Mouse (Mus musculus) MEL (cell line): ENCODE measurements around the gene Hoxa5. TPM values are rescaled to one million over a fixed set of nuclear protein-coding genes. Genes with fewer than 3 reads are reported as not detected.

Experiments used
- DNase-seq: peaks from one replicate; pipeline ENCODE4 v3.0.0; 2011; ENCODE audit warnings: low read depth, low spot score
- H3K27ac ChIP-seq: 2 replicates; pipeline ENCODE4 v1.5.1; 2012; ENCODE audit warnings: low read depth, mild to moderate bottlenecking, control low read depth, low read length, moderate library complexity; ENCODE audit not compliant: control insufficient read depth
- H3K27me3 ChIP-seq, 2 experiments: fragments of 150-350 bp in 1 of 2; sonication (generic) in 1 of 2; 2 replicates each; pipeline ENCODE4 v1.6.1; 2012; ENCODE audit warnings: low read length in 2 of 2, mild to moderate bottlenecking in 2 of 2, improper control_type of control experiment in 1 of 2, moderate library complexity in 1 of 2; ENCODE audit not compliant: insufficient read depth in 2 of 2, control insufficient read depth in 1 of 2
- H3K36me3 ChIP-seq, 2 experiments: 2 replicates each; pipeline ENCODE4 v1.6.1; 2012 to 2014; ENCODE audit warnings: low read length in 2 of 2, improper control_type of control experiment in 1 of 2, inconsistent platforms in 1 of 2, mild to moderate bottlenecking in 1 of 2; ENCODE audit not compliant: insufficient read depth in 2 of 2, control insufficient read depth in 1 of 2
- H3K4me1 ChIP-seq, 2 experiments: fragments of 150-350 bp in 1 of 2; sonication (generic) in 1 of 2; 2 replicates each; pipeline ENCODE4 v1.6.1; 2012; ENCODE audit warnings: low read length in 2 of 2, improper control_type of control experiment in 1 of 2, mild to moderate bottlenecking in 1 of 2; ENCODE audit not compliant: insufficient read depth in 2 of 2, control insufficient read depth in 1 of 2
- H3K4me3 ChIP-seq, 2 experiments: fragments of 150-350 bp in 1 of 2; sonication (generic) in 1 of 2; 2 replicates each; pipeline ENCODE4 v1.5.1; 2012; ENCODE audit warnings: low read depth in 2 of 2, low read length in 2 of 2, mild to moderate bottlenecking in 2 of 2, moderate library complexity in 2 of 2, control low read depth in 1 of 2, improper control_type of control experiment in 1 of 2; ENCODE audit not compliant: control insufficient read depth in 1 of 2, insufficient read depth in 1 of 2
- H3K79me2 ChIP-seq: 2 replicates; pipeline ENCODE4 v1.6.1; 2012; ENCODE audit warnings: mild to moderate bottlenecking, low read length, moderate library complexity; ENCODE audit not compliant: control insufficient read depth, poor library complexity, insufficient read depth
- H3K9ac ChIP-seq: 2 replicates; pipeline ENCODE4 v1.6.1; 2012; ENCODE audit warnings: low read depth, mild to moderate bottlenecking, control low read depth, low read length, moderate library complexity; ENCODE audit not compliant: control insufficient read depth, poor library complexity, severe bottlenecking
- H3K9me3 ChIP-seq: fragments of 150-350 bp; sonication (generic); replicated peaks from 2 replicates; pipeline ENCODE4 v1.6.1; 2012; ENCODE audit warnings: mild to moderate bottlenecking, low read length, improper control_type of control experiment, moderate library complexity; ENCODE audit not compliant: insufficient read depth
- CHD1 ChIP-seq: IDR thresholded peaks from 2 replicates; pipeline ENCODE4 v1.6.1; 2012; ENCODE audit warnings: low read depth, mild to moderate bottlenecking, inconsistent platforms, low read length, improper control_type of control experiment
- CHD2 ChIP-seq: IDR thresholded peaks from 2 replicates; pipeline ENCODE4 v1.6.1; 2011; ENCODE audit warnings: low read length, improper control_type of control experiment
- CTCF ChIP-seq, 3 experiments: IDR thresholded peaks in 2 of 3; conservative IDR thresholded peaks in 1 of 3; 2 replicates each; pipeline ENCODE4 v1.5.1; 2011 to 2012; ENCODE audit warnings: low read length in 3 of 3, low read depth in 2 of 3, mild to moderate bottlenecking in 2 of 3, improper control_type of control experiment in 1 of 3, inconsistent platforms in 1 of 3, mixed read lengths in 1 of 3, moderate library complexity in 1 of 3; ENCODE audit not compliant: control insufficient read depth in 1 of 3, insufficient read depth in 1 of 3, poor library complexity in 1 of 3, severe bottlenecking in 1 of 3
- ELF1 ChIP-seq: IDR thresholded peaks from 2 replicates; pipeline ENCODE4 v1.6.1; 2014; ENCODE audit warnings: low read depth, mild to moderate bottlenecking, inconsistent platforms, low read length, improper control_type of control experiment, moderate library complexity
- EP300 ChIP-seq, 2 experiments: IDR thresholded peaks; 2 replicates each; pipeline ENCODE4 v1.6.1; 2011; ENCODE audit warnings: improper control_type of control experiment in 2 of 2, low read length in 2 of 2, low read depth in 1 of 2, mild to moderate bottlenecking in 1 of 2
- ETS1 ChIP-seq: IDR thresholded peaks from 2 replicates; pipeline ENCODE4 v1.6.1; 2012; ENCODE audit warnings: low read depth, mild to moderate bottlenecking, inconsistent platforms, low read length, improper control_type of control experiment, moderate library complexity
- GABPA ChIP-seq: IDR thresholded peaks from 2 replicates; pipeline ENCODE4 v1.6.1; 2012; ENCODE audit warnings: low read depth, mild to moderate bottlenecking, inconsistent platforms, low read length, improper control_type of control experiment, moderate library complexity
- GATA1 ChIP-seq: IDR thresholded peaks from 2 replicates; pipeline ENCODE4 v1.6.1; 2011; ENCODE audit warnings: low read depth, low read length, improper control_type of control experiment
- HCFC1 ChIP-seq: IDR thresholded peaks from 2 replicates; pipeline ENCODE4 v1.6.1; 2012; ENCODE audit warnings: low read depth, mild to moderate bottlenecking, inconsistent platforms, low read length, improper control_type of control experiment, moderate library complexity
- JUND ChIP-seq: IDR thresholded peaks from 2 replicates; pipeline ENCODE4 v1.6.1; 2011; ENCODE audit warnings: low read depth, mild to moderate bottlenecking, improper control_type of control experiment, low read length
- MAFK ChIP-seq: IDR thresholded peaks from 2 replicates; pipeline ENCODE4 v1.6.1; 2011; ENCODE audit warnings: low read depth, mild to moderate bottlenecking, low read length, improper control_type of control experiment, borderline replicate concordance
- MAX ChIP-seq: IDR thresholded peaks from 2 replicates; pipeline ENCODE4 v1.6.1; 2011; ENCODE audit warnings: low read length, improper control_type of control experiment
- NRF1 ChIP-seq: IDR thresholded peaks from 2 replicates; pipeline ENCODE4 v1.6.1; 2014; ENCODE audit warnings: low read depth, mild to moderate bottlenecking, inconsistent platforms, low read length, improper control_type of control experiment, moderate library complexity; ENCODE audit not compliant: poor library complexity, insufficient read depth, severe bottlenecking
- RAD21 ChIP-seq: IDR thresholded peaks from 2 replicates; pipeline ENCODE4 v1.6.1; 2011; ENCODE audit warnings: mild to moderate bottlenecking, low read depth, low read length, improper control_type of control experiment
- RCOR1 ChIP-seq: IDR thresholded peaks from 2 replicates; pipeline ENCODE4 v1.6.1; 2012; ENCODE audit warnings: low read depth, mild to moderate bottlenecking, inconsistent platforms, low read length, improper control_type of control experiment
- SIN3A ChIP-seq: IDR thresholded peaks from 2 replicates; pipeline ENCODE4 v1.6.1; 2012; ENCODE audit warnings: low read length, improper control_type of control experiment, inconsistent platforms
- SMC3 ChIP-seq: IDR thresholded peaks from 2 replicates; pipeline ENCODE4 v1.6.1; 2011; ENCODE audit warnings: low read depth, low read length, improper control_type of control experiment
- ZMIZ1 ChIP-seq: IDR thresholded peaks from 2 replicates; pipeline ENCODE4 v1.6.1; 2012; ENCODE audit warnings: low read depth, mild to moderate bottlenecking, inconsistent platforms, low read length, improper control_type of control experiment, moderate library complexity
- polyA plus RNA-seq, 2 experiments: library from polyadenylated mRNA; stranded (reverse) in 1 of 2; unstranded in 1 of 2; fragments of >175 nt in 1 of 2; fragments of >200 nt in 1 of 2; gene quantifications; 2 replicates each; pipeline versions ENCODE4 v1.2.1 to v1.2.4; 2012; ENCODE audit warnings: low replicate concordance in 2 of 2, low read depth in 1 of 2; ENCODE audit not compliant: insufficient read length in 2 of 2, insufficient read depth in 1 of 2, missing spikeins in 1 of 2
- total RNA-seq: library from RNA; depleted of rRNA; stranded (reverse); fragments of 300-350 nt; gene quantifications from 2 replicates; pipeline ENCODE4 v1.2.3, GENCODE M21; 2012

The Hoxa5 gene
- total and polyA plus RNA-seq, 3 experiments: not detected

DNA sequence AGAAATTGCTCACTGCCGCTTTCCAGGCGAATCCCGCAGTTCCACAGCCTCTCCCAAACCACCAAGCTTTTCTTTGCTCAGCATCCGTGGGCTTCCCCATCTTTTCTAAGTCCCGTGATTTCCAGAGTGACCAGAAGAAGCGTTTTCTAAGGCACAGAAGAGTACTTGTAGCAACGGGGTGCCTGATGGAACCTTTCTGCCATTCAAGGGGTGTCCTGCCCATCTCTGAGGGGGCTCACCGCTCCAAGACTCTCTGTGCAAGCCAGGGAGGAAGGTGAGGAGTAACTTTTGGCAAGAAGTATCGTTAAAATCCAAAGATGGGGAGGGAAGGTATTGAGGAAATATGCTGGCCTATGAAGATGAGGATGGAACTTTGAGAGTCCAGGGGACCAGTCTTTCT is 26.6 kb downstream of the Hoxa5 start:
- H3K79me2 ChIP-seq: no peaks in the 10 kb centered on the region
- H3K27ac ChIP-seq: no peak overlapping the region
- no peaks in the 10 kb centered on the region for H3K9me3 ChIP-seq
- no peaks in the 10 kb centered on the region for H3K36me3 ChIP-seq
- no peak overlapping the region for H3K9ac ChIP-seq
- no peaks in the 10 kb centered on the region for H3K4me1 ChIP-seq
- H3K27me3 ChIP-seq: no peaks in the 10 kb centered on the region
- no peak for TF ChIP-seq CHD1
- TF ChIP-seq SIN3A: no peak
- TF ChIP-seq ZMIZ1: no peak
- no peak for TF ChIP-seq ELF1
- TF ChIP-seq CTCF (IDR thresholded peaks at IDR 0.05 in 2 of 3, conservative IDR thresholded peaks at IDR 0.05 in 1 of 3; ENCODE audit: control insufficient read depth in 1 of 3, insufficient read depth in 1 of 3, low read depth in 2 of 3, low read length in 3 of 3, poor library complexity in 1 of 3, severe bottlenecking in 1 of 3): no peak
- TF ChIP-seq EP300 (IDR thresholded peaks at IDR 0.05; ENCODE audit: low read depth in 1 of 2, low read length in 2 of 2): no peak
- no peak for TF ChIP-seq RAD21
- TF ChIP-seq HCFC1: no peak
- no peak for TF ChIP-seq ETS1
- no peak for TF ChIP-seq MAFK
- TF ChIP-seq JUND: no peak
- TF ChIP-seq NRF1: no peak
- TF ChIP-seq SMC3: no peak
- H3K4me3 ChIP-seq: no peak overlapping the region
- no peak for DNase-seq

DNA sequence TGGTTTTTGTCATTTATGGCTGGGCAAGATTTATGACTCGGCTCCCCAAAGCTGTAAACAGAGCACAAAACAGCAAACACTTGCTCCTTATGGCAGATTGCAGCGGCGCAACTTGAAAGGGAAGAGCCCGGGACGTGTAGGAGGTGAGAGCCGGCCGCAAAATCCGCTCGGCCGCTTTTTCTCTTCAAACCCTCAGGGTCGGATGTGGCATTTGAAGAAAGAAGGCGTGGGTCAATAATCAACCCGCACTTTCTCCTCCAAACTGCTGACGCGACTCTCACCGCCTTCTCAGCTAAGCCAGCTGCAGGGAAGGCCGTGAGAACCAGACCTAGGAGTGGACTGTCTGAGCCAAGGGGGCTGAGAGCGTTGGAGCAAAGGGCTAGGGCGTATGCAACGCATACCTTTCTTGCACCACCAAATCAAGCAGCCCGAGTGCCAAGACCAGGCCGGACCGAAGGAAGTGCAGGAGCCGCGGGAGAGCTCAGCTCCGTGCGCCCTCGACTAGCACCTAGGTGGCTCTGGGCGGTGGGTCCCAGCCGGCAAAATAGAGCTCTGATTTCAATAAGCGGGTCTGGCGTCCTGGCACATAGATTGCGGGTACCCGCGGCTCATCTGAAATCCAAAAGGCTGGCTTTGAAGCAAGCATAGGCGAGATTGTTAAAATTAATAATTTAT is 27.2 kb downstream of the Hoxa5 start, which contains the start of gene 5730596B20Rik:
TSS of gene 5730596B20Rik (plus strand) at position 438 of the 675 bp plus-strand sequence.
- DNase-seq: no peak
- no peak for TF ChIP-seq RCOR1
- no peak for TF ChIP-seq GABPA
- TF ChIP-seq MAX: no peak
- no peak for TF ChIP-seq GATA1
- TF ChIP-seq CHD2: no peak
- Histone ChIP-seq H3K4me3 (no peak within 1 kb of the TSS), H3K9ac (no peak within 1 kb of the TSS), H3K36me3 (no peaks in the 10 kb centered on the region), H3K27me3 (no peaks in the 10 kb centered on the region), H3K4me1 (no peaks in the 10 kb centered on the region), H3K79me2 (no peaks in the 10 kb centered on the region), H3K9me3 (no peaks in the 10 kb centered on the region), H3K27ac (no peak within 1 kb of the TSS)
